Mouse (Mus musculus) T-helper 17 cell (primary cell): ENCODE measurements around the gene Eea1.
"Not testable (repeated sequence)": the region's sequence is repeated elsewhere in the genome, so short reads cannot be mapped to it uniquely, and the experiment has no call there.

Source experiments
- in situ Hi-C, 2 experiments: fragments of 300-600 bp; cut with MboI, MseI; formaldehyde crosslinking; loops; 1 replicate in 1 of 2; 2 replicates in 1 of 2; pipeline ENCODE4 v1.15.1; 2025; ENCODE audit warnings: high pct_unique_total_duplicates in 2 of 2

Gene Eea1

DNA sequence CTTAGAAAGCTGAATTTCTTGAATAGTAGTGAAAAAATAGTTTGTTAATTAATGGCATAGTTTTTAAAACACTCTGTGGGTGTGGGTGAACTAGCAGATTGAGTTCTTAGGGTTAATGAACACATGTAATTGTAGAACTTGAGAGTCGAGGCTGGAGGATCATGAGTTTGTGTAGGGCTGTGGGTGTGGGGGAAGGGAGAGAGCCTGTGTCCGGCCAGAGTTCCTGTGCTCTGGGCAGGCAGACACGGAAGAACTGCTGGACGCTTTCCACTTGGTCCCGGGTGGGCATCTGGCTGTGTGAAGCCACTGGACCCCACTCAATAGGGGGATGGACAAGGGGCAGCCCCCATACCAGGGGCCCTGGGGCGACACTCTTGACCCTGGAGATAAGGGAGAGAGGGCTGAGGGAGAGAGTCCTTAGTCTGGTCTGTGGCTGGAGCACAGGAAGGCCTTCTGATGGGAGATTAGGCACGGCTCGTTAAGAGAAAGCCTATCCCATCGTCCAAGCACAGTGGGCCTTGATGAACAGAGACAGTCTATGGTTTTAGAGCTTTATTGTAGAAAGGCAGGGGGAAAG, 107.6 kb downstream of the Eea1 start:
- in situ Hi-C loops: loop anchor here in 1 of 2 experiments (10.0 kb wide), 1 partner anchor 1813 kb away; no protein-coding TSS in a partner anchor

- in situ Hi-C loops: loop anchor here in 1 of 2 experiments (10.0 kb wide), 1 partner anchor 1814 kb away; no protein-coding TSS in a partner anchor
Measured at GRCm38 (mm10) chr10:96048550-96048949, 108.1 kb downstream of the Eea1 start.

GRCm38 (mm10) chr10:96067347-96067746, 126.9 kb downstream of the Eea1 start:
- in situ Hi-C loops: no loop called here

- in situ Hi-C loops: no loop called here
Measured at GRCm38 (mm10) chr10:96074386-96074785, 133.9 kb downstream of the Eea1 start.

GRCm38 (mm10) chr10:96075403-96075802, 135.0 kb downstream of the Eea1 start:
- in situ Hi-C loops: no loop called here

GRCm38 (mm10) chr10:96075880-96076279, 135.4 kb downstream of the Eea1 start:
- in situ Hi-C loops: no loop called here

DNA sequence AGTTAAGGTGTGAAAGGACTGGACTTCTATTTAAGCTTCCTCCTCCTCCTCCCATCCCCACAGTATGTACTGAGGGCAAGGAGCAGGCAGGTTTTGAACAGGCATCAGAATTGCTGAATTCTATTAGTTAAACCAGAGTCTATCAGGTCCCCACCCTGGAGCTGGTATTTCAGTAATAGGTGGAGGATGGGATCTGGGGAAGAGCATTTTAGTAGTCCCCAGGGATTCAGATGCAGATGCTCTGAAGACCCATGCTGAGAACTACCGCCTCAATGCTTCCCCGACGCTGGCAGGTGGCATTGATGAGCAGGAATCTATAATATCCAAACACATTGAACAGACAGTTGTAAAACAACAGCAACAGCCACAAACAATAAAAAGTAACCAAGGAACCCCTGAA, 136.0 kb downstream of the Eea1 start:
- in situ Hi-C loops: no loop called here

DNA sequence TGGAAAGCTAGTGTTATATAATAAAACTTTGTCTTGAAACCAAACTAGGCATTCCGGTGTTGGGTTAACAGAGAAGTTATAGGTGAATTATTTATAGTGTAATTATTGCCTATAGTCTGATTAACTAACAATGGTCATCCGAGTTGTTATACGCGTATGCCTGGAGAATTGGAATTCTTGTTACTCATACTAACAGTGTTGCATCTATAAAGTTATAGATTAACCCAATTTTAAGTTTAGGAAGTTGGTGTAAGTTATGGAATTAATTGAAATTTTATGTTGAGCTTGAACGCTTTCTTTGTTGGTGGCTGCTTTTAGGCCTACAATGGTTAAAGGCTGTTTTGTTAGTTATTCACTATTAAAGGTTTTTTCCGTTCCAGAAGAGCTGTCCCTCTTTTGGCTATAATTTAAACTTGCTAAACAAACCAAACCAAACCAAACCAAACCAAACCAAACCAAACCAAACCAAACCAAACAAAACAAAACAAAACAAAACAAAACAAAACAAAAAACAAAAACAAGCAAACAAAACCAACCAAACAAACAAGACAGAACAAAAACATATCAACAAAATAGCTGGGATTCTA, 137.1 kb downstream of the Eea1 start:
- in situ Hi-C loops: not testable (repeated sequence)

DNA sequence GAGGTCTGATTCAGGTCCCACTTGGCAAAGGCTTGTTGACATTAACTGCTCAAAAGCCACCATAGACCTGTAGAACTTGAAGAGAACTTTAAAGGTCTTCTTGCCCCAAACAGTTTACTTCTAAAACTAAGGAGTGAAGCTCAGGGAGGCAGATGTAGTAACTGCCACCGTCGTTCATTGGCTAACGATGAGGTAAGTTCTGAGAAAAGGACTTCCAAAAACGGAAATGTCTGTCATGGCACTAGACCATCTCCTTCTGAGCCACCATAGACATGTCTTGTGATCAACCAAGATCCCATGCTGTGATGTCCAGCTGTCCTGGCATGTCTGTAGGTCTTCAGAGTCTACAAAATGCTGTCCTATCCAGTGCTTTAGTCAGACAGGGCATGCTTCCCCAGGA, 139.4 kb downstream of the Eea1 start:
- in situ Hi-C loops: loop anchor here in 1 of 2 experiments (5.0 kb wide), 1 partner anchor 188 kb away; no protein-coding TSS in a partner anchor

GRCm38 (mm10) chr10:96080440-96081381, 140.3 kb downstream of the Eea1 start:
- in situ Hi-C loops: loop anchor here in 1 of 2 experiments (5.0 kb wide), 1 partner anchor 188 kb away; no protein-coding TSS in a partner anchor

DNA sequence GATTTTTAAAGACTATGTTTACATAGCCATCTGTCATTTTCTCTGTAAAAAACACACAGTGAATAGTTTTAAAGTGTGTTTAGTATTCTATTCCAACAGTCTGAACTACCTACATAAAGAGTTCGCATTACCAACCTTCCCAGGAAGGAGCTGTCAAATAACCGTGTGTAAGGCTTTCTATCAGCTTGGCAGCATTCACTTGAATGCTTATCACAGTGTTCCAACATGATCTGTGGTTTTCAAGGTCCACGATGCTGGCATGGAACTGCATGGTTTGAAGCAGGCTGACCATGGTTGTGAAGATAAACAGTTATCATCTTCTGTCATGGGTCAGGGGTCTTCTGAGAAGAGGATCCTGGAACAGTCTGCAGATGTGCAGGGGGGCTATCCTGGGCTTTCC, 141.8 kb downstream of the Eea1 start:
- in situ Hi-C loops: loop anchor here in 1 of 2 experiments (5.0 kb wide), 1 partner anchor 190 kb away; no protein-coding TSS in a partner anchor

GRCm38 (mm10) chr10:96089744-96090143, 149.3 kb downstream of the Eea1 start:
- in situ Hi-C loops: no loop called here

DNA sequence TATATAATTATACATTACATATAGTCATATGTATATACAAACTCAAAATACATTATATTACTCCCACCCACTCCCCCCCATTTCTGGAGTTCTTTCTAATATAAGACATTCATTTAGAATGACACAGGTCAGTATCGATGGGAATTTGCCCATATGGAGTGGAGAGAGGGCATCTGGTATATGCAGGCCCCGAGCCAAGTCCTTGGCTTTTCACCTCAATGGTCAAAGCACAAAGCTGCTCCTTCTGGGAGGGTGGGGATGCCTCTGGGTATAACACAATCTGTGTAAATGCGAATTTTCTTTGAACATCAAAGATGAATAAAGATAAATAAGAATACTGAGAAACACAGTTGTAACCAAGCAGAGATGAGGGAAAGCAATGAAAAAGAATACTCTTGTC, 149.9 kb downstream of the Eea1 start:
- in situ Hi-C loops: no loop called here

GRCm38 (mm10) chr10:96093890-96094531, 153.6 kb downstream of the Eea1 start:
- in situ Hi-C loops: no loop called here

DNA sequence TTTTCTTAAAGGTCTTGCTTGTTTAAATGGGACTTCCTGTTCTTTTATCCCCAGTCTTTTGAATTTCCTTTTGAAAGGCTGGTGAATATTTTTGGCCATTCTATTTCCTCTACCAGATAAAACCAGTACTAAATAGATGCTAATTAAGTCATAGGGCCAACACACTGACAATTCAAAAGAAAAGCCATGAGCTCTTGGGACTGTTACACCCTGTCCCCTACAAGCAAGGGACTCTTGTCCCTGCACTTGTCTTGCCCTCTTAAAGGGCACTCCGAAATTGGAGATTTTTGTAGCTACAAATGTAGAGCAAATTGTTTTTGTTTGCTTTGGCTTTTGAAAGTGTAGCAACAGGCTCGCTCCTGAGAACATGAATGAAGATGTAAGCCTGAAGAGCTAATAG, 154.1 kb downstream of the Eea1 start:
- in situ Hi-C loops: no loop called here
